Mouse (Mus musculus) heart, embryonic 14.5 days (tissue): ENCODE results near the gene Xpnpep2. TPM values are rescaled to one million over a fixed set of nuclear protein-coding genes. Genes with fewer than 3 reads are reported as not detected.

Source experiments
- ATAC-seq: fragments of 200-750 bp; cut with Nextera tagmentation; 2 replicates; pipeline ENCODE4 v1.8.0; 2017; ENCODE audit warnings: low read depth, moderate TSS enrichment; ENCODE audit not compliant: insufficient number of reproducible peaks, insufficient read depth, low FRiP score
- H3K27ac ChIP-seq, 2 experiments: fragments of 200-500 bp in 1 of 2; fragments of 300-500 bp in 1 of 2; sonication (generic) in 1 of 2; replicated peaks in 1 of 2; 2 replicates each; pipeline ENCODE4 v1.5.1; 2012 to 2014; ENCODE audit warnings: low read depth in 2 of 2, low read length in 2 of 2, control low read depth in 1 of 2, mild to moderate bottlenecking in 1 of 2, mixed read lengths in 1 of 2; ENCODE audit not compliant: control insufficient read depth in 1 of 2, insufficient read depth in 1 of 2
- H3K27me3 ChIP-seq: fragments of 300-500 bp; sonication (generic); 2 replicates; pipeline ENCODE4 v1.6.1; 2014; ENCODE audit warnings: mild to moderate bottlenecking, low read length, control low read depth; ENCODE audit not compliant: control insufficient read depth, insufficient read depth
- H3K36me3 ChIP-seq: fragments of 300-500 bp; sonication (generic); 2 replicates; pipeline ENCODE4 v1.6.1; 2014; ENCODE audit warnings: mild to moderate bottlenecking, control low read depth, low read length, mixed read lengths; ENCODE audit not compliant: control insufficient read depth, insufficient read depth
- H3K4me1 ChIP-seq, 2 experiments: fragments of 200-500 bp in 1 of 2; fragments of 300-500 bp in 1 of 2; sonication (generic) in 1 of 2; 2 replicates each; pipeline ENCODE4 v1.6.1; 2012 to 2014; ENCODE audit warnings: low read length in 2 of 2, control low read depth in 1 of 2, mixed read lengths in 1 of 2; ENCODE audit not compliant: control insufficient read depth in 2 of 2, insufficient read depth in 2 of 2
- H3K4me2 ChIP-seq: fragments of 300-500 bp; sonication (generic); 2 replicates; pipeline ENCODE4 v1.6.1; 2014; ENCODE audit warnings: mild to moderate bottlenecking, low read length
- H3K4me3 ChIP-seq, 2 experiments: fragments of 200-500 bp in 1 of 2; fragments of 300-500 bp in 1 of 2; sonication (generic) in 1 of 2; 2 replicates each; pipeline ENCODE4 v1.5.1; 2012 to 2014; ENCODE audit warnings: low read length in 2 of 2, mild to moderate bottlenecking in 2 of 2, control low read depth in 1 of 2, low read depth in 1 of 2, moderate library complexity in 1 of 2; ENCODE audit not compliant: control insufficient read depth in 1 of 2, insufficient read depth in 1 of 2
- H3K9ac ChIP-seq: fragments of 300-500 bp; sonication (generic); 2 replicates; pipeline ENCODE4 v1.6.1; 2014; ENCODE audit warnings: mild to moderate bottlenecking, low read length
- H3K9me3 ChIP-seq: fragments of 300-500 bp; sonication (generic); 2 replicates; pipeline ENCODE4 v1.6.1; 2016; ENCODE audit warnings: low read length, control low read depth; ENCODE audit not compliant: control insufficient read depth
- WGBS: fragments of 180-500 bp; shearing (Covaris S2); extraction: QIAGEN DNeasy Blood & Tissue Kit; methylation state at CpG from one replicate; pipeline ENCODE4 v1.1.7; 2014; 5-methylcytosine and 5-hydroxymethylcytosine counted together
- polyA plus RNA-seq: library from polyadenylated mRNA; unstranded; fragments of >200 nt; fragmentation: Nextera tagmentation; extraction: Ambion mirVana; gene quantifications from 2 replicates; pipeline ENCODE4 v1.2.1, GENCODE M21; 2014

The Xpnpep2 gene
- 0.47 and 0.72 TPM in 2 replicates for polyA plus RNA-seq

- ATAC-seq: no peak
- WGBS: 49% methylated on average over 6 of the region's 6 CpGs
These were observed at the start of gene Xpnpep2 for GRCm38 (mm10) chrX:48108394-48109315. Gene Xpnpep2 (plus strand): TSS chrX:48108725.

DNA sequence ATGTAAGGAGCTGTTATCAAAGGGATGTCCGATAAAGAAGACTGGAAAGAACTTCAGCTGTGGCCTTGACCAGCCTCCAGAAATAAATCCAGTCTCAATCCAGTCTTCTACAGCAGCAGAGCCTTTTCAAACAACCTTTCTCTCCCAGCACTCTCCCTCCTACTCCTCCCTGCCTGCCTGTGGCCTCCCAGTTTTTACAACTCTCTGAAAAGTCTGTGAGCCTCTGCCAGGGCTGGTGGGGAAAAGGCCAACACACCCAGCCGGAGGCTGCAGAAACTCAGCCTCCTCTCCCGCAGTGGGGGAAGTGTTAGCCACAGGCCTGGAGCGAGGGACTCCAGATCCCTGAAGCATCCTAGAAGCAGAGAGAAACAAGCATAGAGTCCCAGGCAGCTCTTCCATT lies 46.0 kb upstream of the Xpnpep2 start:
- H3K27ac ChIP-seq: no peak overlapping the region
- H3K9ac ChIP-seq: no peak overlapping the region
- H3K9me3 ChIP-seq: no peaks in the 10 kb centered on the region
- WGBS: 62% methylated on average over 4 of the region's 4 CpGs
- no peak overlapping the region for H3K4me3 ChIP-seq
- H3K36me3 ChIP-seq: no peaks in the 10 kb centered on the region
- no peak for ATAC-seq
- H3K4me2 ChIP-seq: no peak overlapping the region
- 0 out of 2 replicates have a peak, but pooled peaks cover 3% of the 10 kb centered on the region for H3K27me3 ChIP-seq
- H3K4me1 ChIP-seq: no peaks in the 10 kb centered on the region

More at GRCm38 (mm10) chrX:48108394-48109315, at the start of gene Xpnpep2:
- H3K9ac ChIP-seq: no peak within 1 kb of the TSS
- no peak within 1 kb of the TSS for H3K27ac ChIP-seq
- no peak within 1 kb of the TSS for H3K4me3 ChIP-seq
- no peaks in the 10 kb centered on the region for H3K9me3 ChIP-seq
- H3K27me3 ChIP-seq: no peaks in the 10 kb centered on the region
- H3K4me1 ChIP-seq: no peaks in the 10 kb centered on the region; a peak in 1 of 4 replicates
- H3K36me3 ChIP-seq: no peaks in the 10 kb centered on the region
- H3K4me2 ChIP-seq: no peak within 1 kb of the TSS

DNA sequence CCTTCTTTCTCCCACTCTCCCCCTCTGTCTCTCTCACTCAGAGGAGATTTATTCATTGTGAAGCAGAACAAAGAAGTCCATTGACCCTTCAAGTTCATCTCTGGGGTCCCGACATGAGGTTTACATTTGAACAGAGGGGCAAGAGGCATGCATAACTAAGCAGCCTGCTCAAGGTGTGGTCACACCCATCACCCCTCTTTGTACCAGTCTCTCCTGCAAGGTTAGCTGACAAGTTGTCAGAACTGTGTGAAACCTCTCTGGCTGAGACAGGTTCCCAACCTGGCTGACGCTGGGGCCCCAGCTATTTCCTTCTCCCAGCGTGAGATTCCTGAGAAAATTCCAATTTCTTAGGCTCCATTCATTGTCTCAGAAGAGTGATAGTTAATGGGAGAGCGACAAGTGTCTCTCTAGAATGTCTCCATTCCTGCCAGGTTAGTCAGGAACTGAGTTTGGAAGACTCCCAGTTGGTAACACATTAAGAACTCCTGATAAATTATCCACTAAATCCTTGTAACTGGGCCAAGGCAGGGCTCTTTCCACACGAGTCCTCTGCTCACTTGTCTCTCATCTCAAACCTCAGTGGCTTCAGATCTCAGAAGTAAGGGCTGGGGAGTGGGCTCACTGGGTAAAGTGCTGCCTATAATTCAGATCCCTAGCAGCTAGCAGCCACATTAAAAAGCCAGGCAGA lies 44.2 kb upstream of the Xpnpep2 start:
- WGBS: 32% methylated on average over 5 of the region's 5 CpGs
- Histone ChIP-seq H3K4me3 (no peak overlapping the region), H3K9me3 (no peaks in the 10 kb centered on the region), H3K9ac (no peak overlapping the region), H3K27ac (no peak overlapping the region), H3K36me3 (no peaks in the 10 kb centered on the region), H3K4me2 (no peak overlapping the region), H3K27me3 (0 out of 2 replicates have a peak, but pooled peaks cover 3% of the 10 kb centered on the region), H3K4me1 (no peaks in the 10 kb centered on the region)
- ATAC-seq: no peak

GRCm38 (mm10) chrX:48066891-48067290 lies 41.6 kb upstream of the Xpnpep2 start:
- no peak for ATAC-seq
- Histone ChIP-seq H3K36me3 (no peaks in the 10 kb centered on the region), H3K27me3 (peaks cover 3% of the 10 kb centered on the region; the same call in 1 of the 2 replicates), H3K4me2 (no peak overlapping the region), H3K9me3 (no peaks in the 10 kb centered on the region), H3K4me1 (no peaks in the 10 kb centered on the region), H3K27ac (no peak overlapping the region), H3K4me3 (no peak overlapping the region), H3K9ac (no peak overlapping the region)
- 87% methylated on average over 3 of the region's 3 CpGs for WGBS

GRCm38 (mm10) chrX:48071961-48072360 lies 36.6 kb upstream of the Xpnpep2 start:
- Histone ChIP-seq H3K4me3 (no peak overlapping the region), H3K9me3 (no peaks in the 10 kb centered on the region), H3K27me3 (no peaks in the 10 kb centered on the region; the same call in 1 of the 2 replicates), H3K4me2 (no peak overlapping the region), H3K4me1 (no peaks in the 10 kb centered on the region), H3K9ac (no peak overlapping the region), H3K36me3 (no peaks in the 10 kb centered on the region), H3K27ac (no peak overlapping the region)
- no peak for ATAC-seq
- 32% methylated on average over 3 of the region's 3 CpGs for WGBS

GRCm38 (mm10) chrX:48072401-48072800 lies 36.1 kb upstream of the Xpnpep2 start:
- H3K4me3 ChIP-seq: no peak overlapping the region

DNA sequence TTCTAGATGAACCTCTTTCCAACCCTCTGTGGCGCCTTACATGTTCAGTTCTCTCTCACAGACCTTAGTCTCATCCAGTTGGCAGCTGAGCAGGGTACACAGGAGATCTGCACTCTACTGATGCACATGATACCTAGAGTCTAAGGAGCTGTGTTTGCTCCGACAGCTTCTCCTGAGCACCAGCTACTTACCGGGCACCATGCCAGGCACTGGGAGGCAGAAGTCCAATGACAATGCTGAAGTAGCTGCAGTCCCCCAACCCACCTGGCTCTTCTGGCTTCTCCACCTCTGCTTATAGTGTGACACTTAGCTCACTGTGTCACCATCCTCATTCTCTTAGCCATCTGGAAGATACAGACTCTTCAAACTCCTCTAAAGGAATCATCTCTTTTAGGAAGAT lies 33.8 kb upstream of the Xpnpep2 start:
- Histone ChIP-seq H3K36me3 (no peaks in the 10 kb centered on the region), H3K27ac (no peak overlapping the region), H3K9ac (no peak overlapping the region), H3K9me3 (no peaks in the 10 kb centered on the region), H3K4me3 (no peak overlapping the region), H3K4me2 (no peak overlapping the region), H3K4me1 (no peaks in the 10 kb centered on the region), H3K27me3 (no peaks in the 10 kb centered on the region; the same call in 1 of the 2 replicates)
- no peak for ATAC-seq
- WGBS: 71% methylated on average over 3 of the region's 3 CpGs

More at GRCm38 (mm10) chrX:48072401-48072800, 36.1 kb upstream of the Xpnpep2 start:
- 30% methylated on average over 5 of the region's 5 CpGs for WGBS
- no peak for ATAC-seq
- no peak overlapping the region for H3K4me2 ChIP-seq
- H3K9me3 ChIP-seq: no peaks in the 10 kb centered on the region
- H3K27ac ChIP-seq: no peak overlapping the region
- no peaks in the 10 kb centered on the region for H3K4me1 ChIP-seq
- no peaks in the 10 kb centered on the region; the same call in 1 of the 2 replicates for H3K27me3 ChIP-seq
- no peaks in the 10 kb centered on the region for H3K36me3 ChIP-seq
- H3K9ac ChIP-seq: no peak overlapping the region
